Mouse (Mus musculus) bone marrow macrophage, adult 2 months (primary cell): Measurements from ENCODE around the gene Cfap221.

Experiments used
- CTCF ChIP-seq: IDR thresholded peaks from 2 replicates; pipeline ENCODE4 v1.5.1; 2012; ENCODE audit warnings: low read depth, mild to moderate bottlenecking, low read length, moderate library complexity
- POLR2A ChIP-seq: IDR thresholded peaks from 2 replicates; pipeline ENCODE4 v1.6.1; 2012; ENCODE audit warnings: mild to moderate bottlenecking, low read depth, low read length, borderline replicate concordance

- TF ChIP-seq POLR2A (no peak), CTCF (no peak)
Observed at GRCm38 (mm10) chr1:120018900-120019299, 21.9 kb upstream of the Cfap221 start.
